Mouse (Mus musculus) brain, embryonic 18.5 days (tissue): Measurements from ENCODE around the gene Metap1d.

Experiments used
- DNase-seq: peaks from one replicate; pipeline ENCODE4 v3.0.0-alpha.2; 2012; ENCODE audit warnings: low read depth, low spot score

The Metap1d gene

DNA sequence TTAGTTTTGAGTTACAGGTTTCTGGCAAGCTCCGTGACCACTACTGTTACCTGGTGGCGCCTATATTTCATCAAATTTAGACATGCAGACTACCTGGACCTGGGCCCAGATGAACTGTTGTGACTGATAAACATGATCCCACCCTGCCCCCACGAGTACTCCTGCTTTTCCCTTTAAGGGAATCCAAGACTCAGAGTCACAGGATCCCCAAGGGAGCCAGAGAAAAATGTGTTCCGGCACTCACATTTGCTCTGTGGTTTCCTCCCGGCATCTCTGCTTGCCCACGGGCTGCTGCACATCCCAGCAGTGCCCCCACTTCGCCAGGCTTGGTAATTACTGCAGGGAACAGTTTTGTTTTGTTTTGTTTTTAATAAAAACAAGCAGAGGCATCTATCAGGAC lies 21.3 kb downstream of the Metap1d start:
- DNase-seq = no peak

DNA sequence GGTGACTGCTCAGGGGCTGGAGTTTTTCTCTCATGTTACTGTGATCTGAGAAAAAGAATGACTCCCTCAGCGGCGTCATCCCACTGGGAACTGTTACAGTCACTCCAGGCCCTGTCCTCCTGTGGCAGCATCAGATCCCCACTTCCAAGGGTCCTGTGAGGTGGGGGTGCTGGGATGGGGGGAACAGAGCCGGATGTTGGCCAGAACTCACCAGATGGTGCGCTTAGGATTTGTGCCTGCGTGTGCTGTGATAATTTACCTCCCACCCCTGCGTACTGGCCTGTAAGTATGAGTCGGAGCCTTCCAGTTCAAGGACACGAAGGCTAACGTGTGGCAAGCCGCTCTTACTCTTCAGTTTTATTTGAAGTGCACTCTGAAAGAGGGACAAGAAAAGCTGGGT lies 22.2 kb downstream of the Metap1d start:
- DNase-seq = no peak

DNA sequence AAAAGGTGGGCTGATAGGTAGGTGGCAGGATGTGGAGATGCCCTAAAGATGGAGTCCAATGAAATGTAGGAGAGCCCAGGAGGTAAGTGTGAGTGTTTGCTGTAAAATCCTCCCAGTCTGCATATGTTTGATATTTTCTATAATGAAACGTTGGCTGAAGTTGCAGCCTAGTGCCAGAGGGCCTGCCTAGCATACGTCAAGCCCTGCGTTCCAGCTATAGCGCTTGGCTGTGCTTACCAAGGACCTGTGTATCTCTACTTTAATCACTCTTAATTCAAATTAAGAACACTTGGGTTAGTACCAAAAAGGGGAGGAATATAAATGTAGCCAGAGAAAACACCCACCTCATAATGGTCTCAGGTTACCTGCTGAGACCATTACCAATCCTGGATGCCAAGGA lies 22.7 kb downstream of the Metap1d start:
- no peak for DNase-seq

DNA sequence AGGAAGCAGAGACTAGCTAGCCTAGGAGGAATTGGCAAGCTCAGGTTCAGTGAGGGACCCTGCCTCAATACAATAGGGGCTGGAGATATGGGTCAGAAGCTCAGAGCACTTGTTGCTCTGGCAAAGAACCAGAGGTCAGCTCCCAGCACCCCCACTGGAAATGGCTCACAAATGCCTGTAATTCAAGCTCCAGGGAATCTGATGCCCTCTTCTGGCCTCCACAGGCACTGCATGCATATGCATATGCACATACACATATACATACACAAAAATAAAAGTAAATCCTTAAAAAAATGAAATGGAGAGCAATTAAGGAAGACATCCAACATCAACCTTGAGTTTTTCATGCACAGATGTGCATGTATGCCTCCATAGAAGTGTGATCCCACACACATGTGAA lies 24.7 kb downstream of the Metap1d start:
- no peak for DNase-seq

DNA sequence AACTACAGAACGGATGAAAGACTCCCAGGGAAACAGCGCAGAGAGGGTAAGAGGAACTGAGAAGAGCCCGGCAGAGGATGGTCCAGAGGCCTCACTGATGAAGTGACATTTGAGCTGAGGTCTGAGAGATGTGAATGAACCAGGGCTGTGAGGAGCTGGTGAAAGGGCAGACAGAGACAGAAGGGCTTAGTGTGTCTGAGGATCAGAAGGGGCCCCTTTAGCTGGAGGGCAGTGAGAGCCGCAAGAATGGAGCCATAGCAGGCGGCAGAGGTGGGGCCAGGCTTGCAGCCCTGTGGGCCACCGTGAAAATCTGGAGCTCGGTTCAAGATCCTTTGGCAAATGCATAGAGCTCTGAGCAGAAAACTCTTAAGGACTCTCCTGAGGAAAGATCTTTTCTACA lies 26.8 kb downstream of the Metap1d start:
- DNase-seq = no peak

DNA sequence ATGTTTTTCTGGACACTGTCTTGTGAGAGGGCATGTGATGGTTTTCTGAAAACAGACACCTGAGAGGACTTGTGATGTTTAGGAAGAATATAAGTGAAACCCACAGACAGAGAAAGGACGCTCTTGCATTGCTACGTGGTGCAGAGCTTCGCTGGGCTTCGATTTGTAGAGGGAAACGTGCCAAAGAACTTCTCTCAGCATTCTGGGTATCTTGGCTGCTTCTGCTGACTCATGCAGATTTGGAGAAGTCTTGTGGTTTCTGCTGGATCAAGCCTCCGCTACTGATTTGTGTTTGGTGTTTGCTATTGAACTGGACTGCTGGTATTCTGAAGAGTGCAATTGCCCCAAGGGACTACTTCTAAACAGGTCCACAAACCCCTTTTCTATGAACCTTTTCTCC lies 28.7 kb downstream of the Metap1d start:
- no peak for DNase-seq

DNA sequence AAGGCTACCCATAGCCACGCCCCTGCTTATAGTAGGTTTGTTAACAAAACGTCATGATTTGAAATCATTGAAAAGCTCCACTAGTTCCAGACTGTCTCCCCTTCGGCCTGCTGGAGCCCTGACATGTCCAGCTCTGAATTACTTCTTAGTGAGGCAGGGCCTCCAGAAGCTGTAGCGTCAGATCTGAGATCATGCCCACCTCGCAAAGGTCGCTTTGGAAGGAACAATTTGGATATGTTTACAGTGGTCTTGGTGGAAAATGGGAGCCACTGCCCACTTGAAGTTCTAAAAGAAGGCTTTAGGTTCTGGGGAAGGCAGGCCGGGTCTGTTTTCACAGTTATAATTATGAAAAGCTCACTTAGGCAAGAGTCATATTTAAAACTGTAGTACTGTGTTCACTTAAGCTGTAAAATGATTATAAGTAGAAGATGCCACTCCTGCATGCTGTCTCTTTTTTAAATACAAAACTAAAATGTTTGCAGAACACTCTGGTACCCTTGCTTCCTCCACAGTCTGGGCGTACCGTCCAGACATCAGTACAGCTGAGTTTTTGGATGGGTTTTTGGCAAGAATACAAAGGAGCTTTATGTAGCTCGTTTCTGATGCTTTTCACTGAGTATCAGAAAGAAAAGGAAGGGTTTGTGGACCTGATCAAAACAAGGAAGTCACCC lies 30.1 kb downstream of the Metap1d start:
- DNase-seq = no peak

DNA sequence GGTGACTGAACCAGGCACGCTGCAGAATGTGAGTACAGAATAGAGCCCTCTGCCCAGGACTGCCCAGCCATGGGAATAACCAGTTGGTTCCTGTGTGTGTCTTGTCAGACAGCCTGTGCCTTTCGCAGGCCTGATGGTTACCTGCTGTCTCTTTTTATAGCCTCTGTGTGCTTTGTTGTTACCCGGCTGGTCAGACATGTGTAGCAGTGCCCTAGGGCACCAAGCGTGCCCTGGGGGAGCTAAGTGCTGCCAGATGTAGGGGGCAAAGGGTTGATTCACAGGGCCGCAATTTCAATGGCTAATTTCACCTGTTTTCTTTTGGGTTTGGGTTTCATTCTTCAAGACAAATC lies 30.6 kb downstream of the Metap1d start:
- no peak for DNase-seq

DNA sequence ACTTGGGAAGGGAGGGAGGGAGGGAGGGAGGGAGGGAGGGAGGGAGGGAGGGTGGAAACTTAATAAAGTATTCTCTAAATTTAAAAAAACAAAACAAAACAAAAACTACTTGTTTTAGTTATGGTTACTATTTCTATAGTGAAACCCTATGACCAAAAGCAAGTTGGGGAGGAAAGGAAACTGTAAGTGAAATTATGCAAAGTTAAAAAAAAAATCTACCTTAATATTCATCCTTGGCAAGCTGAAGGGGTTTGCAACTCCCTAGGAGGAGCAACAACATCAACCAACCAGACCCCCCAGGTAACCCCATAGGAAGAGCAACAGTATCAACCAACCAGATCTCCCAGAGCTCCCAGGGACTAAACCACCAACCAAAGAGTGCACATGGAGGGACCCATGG lies 38.2 kb downstream of the Metap1d start:
- DNase-seq = no peak

DNA sequence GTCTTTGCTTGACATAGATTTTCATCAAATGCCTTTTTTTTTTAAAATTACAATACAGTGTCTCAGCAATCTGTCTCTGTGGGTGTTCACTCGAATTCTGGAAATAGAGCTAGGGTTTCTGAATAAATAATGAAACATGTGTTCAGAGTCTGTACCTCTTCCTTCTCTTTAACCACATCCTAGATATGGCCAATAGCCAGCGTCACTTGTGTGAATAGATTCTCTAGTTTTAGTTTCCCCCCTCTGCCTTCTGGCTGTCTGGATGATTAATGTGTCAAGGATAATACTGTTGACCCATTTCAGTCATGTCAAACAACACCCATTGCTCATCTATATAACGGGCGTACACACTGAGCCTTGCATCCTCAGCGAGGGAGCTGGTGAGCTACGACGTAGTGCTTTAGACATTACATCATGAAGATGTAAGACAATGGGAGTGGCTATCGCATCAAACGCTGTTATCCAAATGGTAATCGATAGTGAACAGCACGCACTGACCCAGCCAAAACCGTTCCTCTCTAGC lies 40.1 kb downstream of the Metap1d start:
- no peak for DNase-seq

DNA sequence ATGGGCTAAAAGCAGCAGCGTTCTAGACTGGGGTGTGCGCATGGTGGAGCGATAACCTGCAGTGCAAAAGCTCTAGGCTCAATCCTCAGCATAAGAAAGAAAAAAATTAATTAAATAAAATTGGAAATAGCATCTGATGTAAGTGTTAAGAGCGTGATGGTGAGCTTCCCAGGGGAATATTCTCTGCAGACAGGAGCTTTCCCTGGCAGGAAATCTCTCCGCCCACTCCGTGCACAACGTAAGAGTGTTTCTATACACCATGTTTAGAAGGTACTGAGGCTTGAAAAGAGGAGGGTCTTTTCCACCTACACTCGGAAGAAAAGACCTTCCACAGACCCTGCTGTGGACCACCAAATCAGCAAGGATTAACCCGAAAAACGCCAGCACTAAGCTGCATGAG lies 41.4 kb downstream of the Metap1d start:
- no peak for DNase-seq

DNA sequence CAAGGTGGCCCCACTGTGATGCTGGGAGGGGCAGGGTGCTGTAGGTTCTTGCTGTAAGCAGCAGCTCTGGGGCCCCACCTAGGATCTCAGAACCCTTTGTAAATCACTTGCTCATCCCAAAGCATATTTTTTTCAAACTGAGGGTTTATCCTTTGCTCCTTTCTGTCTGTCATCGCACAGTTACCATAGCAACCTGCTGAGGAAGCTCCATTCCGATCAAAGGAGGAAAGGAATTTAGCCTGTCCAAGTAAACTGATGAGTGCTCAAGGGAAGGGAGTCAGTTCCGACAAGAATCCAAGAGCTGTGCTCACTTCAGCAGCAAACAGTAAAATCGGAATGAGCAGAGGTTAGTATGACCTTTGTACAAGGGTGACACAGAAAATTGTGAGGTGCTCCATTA lies 41.9 kb downstream of the Metap1d start:
- no peak for DNase-seq

DNA sequence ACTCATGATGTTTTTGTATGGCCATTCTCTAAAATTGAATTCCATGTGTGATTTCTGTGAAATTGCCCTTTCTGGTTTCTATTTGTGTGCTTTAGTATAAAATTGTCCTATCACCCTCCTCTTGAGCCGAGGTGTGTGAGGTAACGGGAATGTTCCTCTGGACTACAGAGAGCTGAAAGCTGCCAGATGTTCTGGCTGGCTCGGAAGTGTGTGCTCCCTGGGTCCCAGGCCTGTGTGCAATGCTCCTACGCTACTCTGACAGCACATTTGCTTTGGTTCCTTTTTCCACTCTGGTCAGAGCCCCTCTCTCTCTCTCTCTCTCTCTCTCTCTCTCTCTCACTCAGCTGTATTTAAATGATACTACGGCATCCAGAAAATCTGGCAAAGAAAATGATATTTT lies 44.1 kb downstream of the Metap1d start:
- no peak for DNase-seq

DNA sequence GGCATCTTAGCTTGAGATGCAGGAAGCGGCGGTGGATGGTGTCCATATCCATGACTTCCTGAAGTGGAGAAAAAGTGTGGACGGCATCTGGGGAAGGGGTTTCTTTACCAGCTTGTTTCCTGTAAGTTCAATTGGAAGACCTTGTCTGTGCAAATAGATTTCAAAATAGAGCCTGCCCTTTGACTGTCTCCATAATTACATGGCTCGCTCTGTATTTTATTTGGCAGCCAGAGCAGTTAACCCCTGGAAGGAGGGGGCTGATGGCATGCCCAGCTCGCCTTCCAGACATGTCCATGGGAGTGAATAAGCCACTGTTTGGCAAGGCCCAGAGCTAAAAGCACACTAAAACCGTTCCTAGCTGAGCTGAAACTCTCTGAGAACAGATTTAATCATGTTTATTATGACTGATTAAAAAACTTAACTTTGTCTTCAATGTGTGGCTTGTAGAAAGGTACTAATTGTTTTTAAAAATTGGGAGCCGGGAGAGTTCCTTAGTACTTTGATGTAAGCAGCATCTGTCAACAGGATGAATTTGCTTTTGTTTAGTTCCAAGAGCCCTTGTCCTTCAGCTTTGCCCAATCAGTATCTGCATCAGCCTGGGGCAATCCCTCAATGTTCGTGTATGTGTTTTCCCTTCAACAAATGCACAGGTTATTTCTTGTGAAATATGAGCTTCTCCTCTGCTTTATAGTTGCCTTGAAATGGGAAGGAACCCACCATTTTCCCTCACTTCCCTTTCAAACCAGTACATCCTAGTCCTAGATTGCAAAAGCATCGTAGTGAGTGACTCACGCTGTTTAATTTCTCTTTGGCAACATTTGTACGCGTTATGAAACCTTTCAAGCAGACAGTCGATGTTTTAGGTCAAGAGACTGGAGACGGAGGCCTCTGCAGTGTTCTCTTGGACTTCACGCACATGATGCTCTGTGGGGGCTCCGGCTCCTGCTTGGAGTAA lies 46.5 kb downstream of the Metap1d start:
- DNase-seq = no peak

DNA sequence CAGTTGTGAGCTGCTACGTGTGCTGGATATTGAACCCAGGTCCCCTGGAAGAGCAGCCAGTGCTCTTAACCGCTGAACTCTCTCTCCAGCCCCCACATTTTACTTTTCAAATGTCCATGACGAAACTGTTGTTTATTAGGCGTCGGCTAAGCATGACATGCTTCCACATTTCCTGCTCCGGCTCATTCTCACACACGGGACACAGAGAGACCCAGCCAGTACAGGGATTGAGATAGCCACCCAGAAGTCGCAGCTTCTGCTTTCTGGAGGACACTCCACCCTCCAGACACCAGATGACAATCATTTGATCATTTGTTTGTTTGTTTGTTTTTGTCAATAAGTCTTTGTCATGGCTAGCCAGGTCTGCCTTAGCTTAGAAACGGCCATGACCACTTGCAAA lies 51.8 kb downstream of the Metap1d start:
- no peak for DNase-seq

DNA sequence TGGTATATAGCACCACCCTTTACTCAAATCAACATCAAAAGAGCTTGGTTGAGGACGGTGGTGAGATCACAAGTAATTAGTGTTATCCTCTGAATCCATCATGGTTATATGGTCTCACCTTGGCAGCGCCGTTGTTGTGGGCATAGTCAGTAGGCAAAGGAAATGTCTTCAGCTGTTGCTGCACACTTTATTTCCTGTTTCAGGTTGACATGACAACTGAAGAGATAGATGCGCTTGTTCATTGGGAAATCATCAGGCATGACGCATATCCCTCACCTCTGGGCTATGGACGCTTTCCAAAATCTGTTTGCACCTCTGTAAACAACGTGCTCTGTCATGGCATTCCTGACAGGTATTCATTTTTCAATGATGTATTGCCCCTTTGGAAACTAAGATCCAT lies 58.1 kb downstream of the Metap1d start:
- no peak for DNase-seq

DNA sequence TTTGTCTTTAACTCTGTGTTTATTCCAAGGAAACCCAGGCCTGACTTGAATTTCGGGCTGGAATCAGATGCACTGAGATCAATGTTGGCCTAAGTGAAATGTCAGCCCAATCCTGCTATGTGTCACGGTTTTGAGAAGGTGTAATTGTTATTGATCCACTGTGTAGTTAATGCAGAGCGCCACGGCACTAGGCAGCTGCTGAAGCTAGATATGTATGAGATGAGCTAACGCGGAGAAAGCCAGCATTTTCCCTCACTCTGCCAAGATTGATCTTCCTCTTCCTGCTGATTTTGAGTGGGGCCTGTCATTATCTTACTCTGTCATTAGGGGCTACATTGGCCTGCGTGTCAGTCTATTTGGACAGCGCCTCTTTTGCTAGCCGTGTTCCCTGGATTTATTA lies 59.2 kb downstream of the Metap1d start:
- no peak for DNase-seq

DNA sequence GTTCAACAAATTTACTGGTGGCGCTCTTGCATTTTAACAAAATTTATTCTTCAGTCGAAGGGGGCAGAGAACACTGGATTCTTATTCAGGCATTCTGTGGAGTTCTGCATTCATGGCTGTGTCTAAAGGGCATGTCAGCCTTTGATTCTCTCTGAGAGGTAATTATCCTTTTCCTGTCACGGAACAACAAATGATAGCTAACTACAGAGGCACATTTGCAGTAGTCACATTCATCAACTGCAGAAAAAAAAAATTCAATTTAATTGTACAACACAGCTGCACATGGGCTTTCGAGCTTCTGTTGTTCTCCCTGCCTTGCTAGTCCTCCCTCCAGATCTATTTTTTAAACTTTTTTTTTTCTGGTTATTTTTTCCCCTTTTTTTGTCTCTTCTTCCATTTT lies 63.9 kb downstream of the Metap1d start:
- DNase-seq = no peak

DNA sequence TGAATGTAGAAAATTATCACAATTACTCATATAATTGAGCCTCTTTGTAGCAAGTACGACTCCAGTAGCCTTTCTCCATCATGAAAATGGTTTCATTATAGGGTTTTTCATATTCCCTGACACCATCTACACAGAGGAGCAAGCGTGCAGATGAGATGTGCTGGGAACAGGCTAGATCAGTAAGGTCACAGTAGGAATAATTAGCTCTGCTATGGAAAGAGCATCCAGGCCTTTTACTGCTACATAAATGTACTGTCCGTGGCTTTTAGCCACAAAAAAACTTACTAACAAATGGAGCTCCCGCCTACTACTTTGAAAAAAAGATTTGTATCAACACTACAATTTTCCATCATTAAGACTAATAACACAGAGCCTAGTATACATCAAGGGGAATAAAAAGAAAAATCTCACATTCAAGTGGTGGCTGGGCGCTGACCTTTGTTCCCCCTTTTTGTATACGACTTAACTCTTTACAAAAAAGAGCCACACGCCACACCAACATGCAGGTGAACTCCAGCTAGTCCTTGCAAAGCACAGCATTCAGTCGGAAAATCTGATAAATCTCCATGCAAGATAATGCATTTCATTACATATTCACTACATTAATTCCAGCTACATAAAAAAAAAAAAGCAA lies 64.5 kb downstream of the Metap1d start:
- DNase-seq = no peak

DNA sequence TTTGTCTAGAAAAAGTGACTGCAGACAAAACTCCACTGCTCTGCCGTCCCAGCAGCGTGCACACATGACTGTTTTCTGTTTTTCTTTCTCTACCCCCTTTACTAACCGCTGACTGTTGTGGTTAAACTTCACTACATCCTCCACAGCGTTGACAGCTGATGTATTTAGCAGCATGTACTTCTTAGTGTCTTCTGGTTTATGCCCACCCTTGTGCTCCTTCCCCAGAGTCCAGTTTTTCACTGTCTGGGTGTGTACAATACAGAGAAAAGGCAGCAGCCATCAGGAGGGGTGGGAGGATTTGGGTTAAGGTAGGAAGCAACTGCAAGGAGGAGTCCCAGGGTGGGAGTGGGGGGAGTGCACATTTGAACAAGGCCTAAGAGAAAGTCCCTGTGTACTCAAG lies 69.8 kb downstream of the Metap1d start:
- no peak for DNase-seq

DNA sequence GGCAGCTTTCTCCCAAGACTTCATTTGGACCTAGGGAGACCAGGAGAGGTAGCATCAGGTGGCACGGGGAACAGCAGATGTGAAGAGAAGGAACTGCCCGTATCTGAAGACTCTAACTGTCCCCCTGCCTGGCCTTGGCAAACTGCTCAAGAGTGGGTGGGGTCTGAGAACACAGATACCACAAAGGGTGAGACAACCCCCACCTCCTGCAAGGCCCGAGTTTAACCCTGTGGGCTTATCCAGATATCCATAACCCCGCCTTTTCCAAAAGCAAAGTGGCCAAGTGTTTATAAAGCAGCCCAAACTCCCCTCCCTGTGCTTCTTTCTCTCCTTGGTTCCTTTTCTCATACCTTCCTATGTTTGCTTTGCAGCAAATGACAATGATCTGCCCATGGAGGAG lies 70.4 kb downstream of the Metap1d start:
- no peak for DNase-seq

DNA sequence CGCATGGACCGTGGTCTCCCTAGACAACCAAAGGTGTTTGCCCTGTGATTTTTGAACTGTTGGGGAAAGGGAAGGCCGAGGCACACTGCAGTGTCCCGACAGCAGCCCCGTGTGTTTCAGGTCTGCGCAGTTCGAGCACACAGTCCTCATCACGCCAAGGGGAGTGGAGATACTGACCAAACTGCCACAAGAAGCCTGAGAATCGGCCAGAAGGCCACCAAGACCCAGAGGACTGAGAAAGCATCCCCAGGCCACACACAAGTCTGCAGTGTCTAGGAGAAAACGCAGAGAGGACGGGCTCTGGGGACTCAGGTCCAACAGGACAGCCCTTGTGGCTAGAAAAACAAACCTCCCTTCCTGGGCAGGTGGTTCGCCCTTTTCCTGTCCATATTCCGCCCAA lies 71.7 kb downstream of the Metap1d start:
- no peak for DNase-seq
